Mouse (Mus musculus): Measurements from ENCODE around the gene Jmjd1c.

GRCm38 (mm10) chr10:67115115-67115514 is 19.2 kb downstream of the Jmjd1c start:
- TF ChIP-seq CTCF (IDR thresholded peaks at IDR 0.05; ENCODE audit: control insufficient read depth, insufficient read depth, insufficient replicate concordance, low read depth, low read length) (no peak), POLR2A (IDR thresholded peaks at IDR 0.05; ENCODE audit: control insufficient read depth, low read depth, low read length) (no peak)
